In genomic region chr2:154893045-154893385, GRCm38 (mm10) we compare ENCODE assay signal across 8 mouse cellular contexts. TPM values are rescaled to one million over a fixed set of nuclear protein-coding genes. Genes with fewer than 3 reads are reported as not detected.
DNase-seq lines count a peak whose midpoint lies in the region; ATAC-seq and TF ChIP-seq lines count a peak whose summit lies in the region.

No protein-coding gene starts in this region.

- no peak for TF ChIP-seq CTCF in G1E (IDR thresholded peaks at IDR 0.05; ENCODE audit: low read depth, low read length)
- TF ChIP-seq CTCF in forebrain, postnatal 0 days (IDR thresholded peaks at IDR 0.05; ENCODE audit: low read depth) = no peak

- no peak overlapping the region for H3K27ac ChIP-seq in heart, embryonic 16.5 days (ENCODE audit: low read length)
- H3K27ac ChIP-seq in forebrain, postnatal 0 days (ENCODE audit: low read depth, low read length) = no peak overlapping the region

- H3K4me2 ChIP-seq in heart, embryonic 16.5 days (ENCODE audit: low read depth, low read length) = peak overlapping the region; percentile 76
- H3K4me2 ChIP-seq in forebrain, postnatal 0 days (ENCODE audit: low read depth) = peak overlapping the region; percentile 68

- DNase-seq in heart, postnatal 4 days = no peak
- DNase-seq in G1E (ENCODE audit: low spot score) = no peak
- no peak for DNase-seq in forebrain, postnatal 0 days
- no peak for DNase-seq in spleen, adult 18-20 months
- DNase-seq in right cerebral cortex, postnatal 14 days = no peak
- no peak for DNase-seq in gastrocnemius, postnatal 25 days

- H3K9ac ChIP-seq in heart, embryonic 16.5 days (ENCODE audit: low read length) = peak overlapping the region; percentile 66
- H3K9ac ChIP-seq in forebrain, postnatal 0 days = peak overlapping the region; percentile 35; the same call in 1 of the 2 replicates

- H3K36me3 ChIP-seq in heart, embryonic 16.5 days (ENCODE audit: control insufficient read depth, insufficient read depth) = no peaks in the 10 kb centered on the region
- peaks cover 13% of the 10 kb centered on the region for H3K36me3 ChIP-seq in G1E (replicated peaks)
- H3K36me3 ChIP-seq in forebrain, postnatal 0 days (ENCODE audit: insufficient read depth) = no peaks in the 10 kb centered on the region

- H3K9me3 ChIP-seq in heart, embryonic 16.5 days (replicated peaks; ENCODE audit: control insufficient read depth, low read length) = no peaks in the 10 kb centered on the region
- H3K9me3 ChIP-seq in G1E (replicated peaks) = no peaks in the 10 kb centered on the region
- no peaks in the 10 kb centered on the region for H3K9me3 ChIP-seq in forebrain, postnatal 0 days (ENCODE audit: low read length)

- WGBS in heart, embryonic 16.5 days = 7% methylated on average over 12 of the region's 12 CpGs
- WGBS in forebrain, postnatal 0 days = 10% methylated on average over 12 of the region's 12 CpGs

- no peaks in the 10 kb centered on the region for H3K27me3 ChIP-seq in heart, embryonic 16.5 days (ENCODE audit: control insufficient read depth, insufficient read depth, low read length)
- peaks cover 11% of the 10 kb centered on the region for H3K27me3 ChIP-seq in G1E (ENCODE audit: insufficient read depth, low read length)
- H3K27me3 ChIP-seq in forebrain, postnatal 0 days (ENCODE audit: insufficient read depth, low read length) = no peaks in the 10 kb centered on the region

- H3K4me3 ChIP-seq in heart, embryonic 16.5 days (ENCODE audit: low read length) = peak overlapping the region; percentile 96
- H3K4me3 ChIP-seq in G1E (ENCODE audit: low read depth, low read length) = peak overlapping the region; percentile 94
- peak overlapping the region; percentile 80 for H3K4me3 ChIP-seq in forebrain, postnatal 0 days (ENCODE audit: low read depth, low read length)

- ATAC-seq in heart, embryonic 16.5 days (replicated peaks; ENCODE audit: extremely low read depth, insufficient read depth, low FRiP score) = no peak; the same call in 1 of the 2 replicates
- no peak for ATAC-seq in G1E (ENCODE audit: extremely low read depth, insufficient number of reproducible peaks, low FRiP score, poor library complexity, severe bottlenecking)
- ATAC-seq in forebrain, postnatal 0 days = peak; percentile 28
- ATAC-seq in megakaryocyte progenitor cell, adult 5-6 weeks (replicated peaks; ENCODE audit: poor library complexity) = peak; percentile 16

- peaks cover 14% of the 10 kb centered on the region for H3K4me1 ChIP-seq in heart, embryonic 16.5 days (ENCODE audit: control insufficient read depth, insufficient read depth, low read length)
- H3K4me1 ChIP-seq in G1E (ENCODE audit: insufficient read depth, low read depth, low read length) = peaks cover 19% of the 10 kb centered on the region
- H3K4me1 ChIP-seq in forebrain, postnatal 0 days (ENCODE audit: insufficient read depth) = peaks cover 7% of the 10 kb centered on the region

RNA-seq across cellular contexts. Expression of gene Eif2s2, which starts 0.3 kb away (rescaled TPM):
- 51.2 and 54.5 TPM in 2 replicates for polyA plus RNA-seq in heart, embryonic 16.5 days (2015; fragmentation: Nextera tagmentation; extraction: Ambion mirVana)
- total RNA-seq in heart, postnatal 4 days (2021) = 10 to 100 TPM; 84.1 to 86.4 TPM
- total RNA-seq in G1E (2014; fragmentation: Nextera tagmentation) = 237 and 243 TPM in 2 replicates
- total RNA-seq in G1E (2017) = 132 and 155 TPM in 2 replicates
- polyA plus RNA-seq in G1E (2012) = 12.7 and 21.4 TPM in 2 replicates
- 76.4 and 81.3 TPM in 2 replicates for total RNA-seq in forebrain, postnatal 0 days (2014; rRNA removed)
- polyA plus RNA-seq in forebrain, postnatal 0 days (2015; fragmentation: Nextera tagmentation; extraction: Ambion mirVana) = 103 and 127 TPM in 2 replicates
- total RNA-seq in megakaryocyte progenitor cell, adult 5-6 weeks (2015) = 221 and 224 TPM in 2 replicates
- 199 and 212 TPM in 2 replicates for total RNA-seq in megakaryocyte progenitor cell, adult 5-6 weeks (2017)
- 100 to 1,000 TPM in 1 of 2 experiments, 10 to 100 TPM in 1; 95.7 to 102 TPM for total RNA-seq in gastrocnemius, postnatal 25 days (2021)

Comparison
In these comparisons a context has a peak if more than half of its experiments do, and no peak if none do; other contexts are left out.
1. ATAC-seq: peak in forebrain, postnatal 0 days (single experiment) and megakaryocyte progenitor cell, adult 5-6 weeks (single experiment); none in heart, embryonic 16.5 days (single experiment) and G1E (single experiment).
2. Peak in every context shown above with its lines, with median percentiles within 50 percentile points of each other: H3K4me3 ChIP-seq.